Mouse (Mus musculus) CH12.LX (cell line): ENCODE data around the gene Rab11fip3.

Experiments
- CTCF ChIP-seq, 2 experiments: IDR thresholded peaks in 1 of 2; conservative IDR thresholded peaks in 1 of 2; 2 replicates each; pipeline ENCODE4 v1.5.1; 2011 to 2012; ENCODE audit warnings: low read depth in 2 of 2, low read length in 2 of 2, improper control_type of control experiment in 1 of 2, inconsistent platforms in 1 of 2, mild to moderate bottlenecking in 1 of 2, moderate library complexity in 1 of 2
- IRF4 ChIP-seq: IDR thresholded peaks from 2 replicates; pipeline ENCODE4 v1.6.1; 2014; ENCODE audit warnings: low read depth, mild to moderate bottlenecking, inconsistent platforms, low read length, improper control_type of control experiment
- NRF1 ChIP-seq: IDR thresholded peaks from 2 replicates; pipeline ENCODE4 v1.6.1; 2014; ENCODE audit warnings: low read depth, mild to moderate bottlenecking, inconsistent platforms, low read length, improper control_type of control experiment, moderate library complexity
- POLR2A ChIP-seq: IDR thresholded peaks from 2 replicates; pipeline ENCODE4 v1.6.1; 2011; ENCODE audit warnings: low read depth, mild to moderate bottlenecking, improper control_type of control experiment, low read length
- USF1 ChIP-seq: IDR thresholded peaks from 2 replicates; pipeline ENCODE4 v1.6.1; 2014; ENCODE audit warnings: low read depth, mild to moderate bottlenecking, inconsistent platforms, low read length, improper control_type of control experiment
- ZC3H11A ChIP-seq: IDR thresholded peaks from 2 replicates; pipeline ENCODE4 v1.6.1; 2012; ENCODE audit warnings: low read depth, mild to moderate bottlenecking, inconsistent platforms, low read length, improper control_type of control experiment
- ZKSCAN1 ChIP-seq: IDR thresholded peaks from 2 replicates; pipeline ENCODE4 v1.6.1; 2012; ENCODE audit warnings: low read depth, inconsistent platforms, low read length, improper control_type of control experiment, borderline replicate concordance

GRCm38 (mm10) chr17:25958771-25959494 lies 110.4 kb downstream of the Rab11fip3 start:
- TF ChIP-seq CTCF (conservative IDR thresholded peaks at IDR 0.05 in 1 of 2, IDR thresholded peaks at IDR 0.05 in 1 of 2; ENCODE audit: low read depth in 2 of 2, low read length in 2 of 2): no peak
- TF ChIP-seq POLR2A: no peak
- no peak for TF ChIP-seq ZKSCAN1
- no peak for TF ChIP-seq USF1
- TF ChIP-seq IRF4: no peak
- TF ChIP-seq NRF1: no peak
- no peak for TF ChIP-seq ZC3H11A
